In genomic region chr14:47193506-47193905, GRCm38 (mm10) we compare ENCODE assay signal across 28 mouse cellular contexts.
"Had no signal": no experiment of that assay in that cellular context is flagged by ENCODE, and none has a peak within 500 bp of the region (broad histone marks: within the 10 kb centered on the region; RNA-seq: fewer than 3 reads in every experiment).

No protein-coding gene starts in this region.

- H3K4me3 ChIP-seq: heart, embryonic 12.5 days; heart, embryonic 13.5 days; heart, embryonic 15.5 days; hindbrain, embryonic 10.5 days; hindbrain, embryonic 12.5 days; hindbrain, embryonic 13.5 days; hindbrain, embryonic 15.5 days; intestine, embryonic 15.5 days; kidney, embryonic 15.5 days; layer of hippocampus, adult 2 months; left cerebral cortex, adult 2 months had no signal

- H3K27ac ChIP-seq: heart, embryonic 13.5 days; heart, embryonic 15.5 days; hindbrain, embryonic 10.5 days; hindbrain, embryonic 12.5 days; hindbrain, embryonic 13.5 days; hindbrain, embryonic 14.5 days; hindbrain, embryonic 15.5 days; hindbrain, postnatal 0 days; intestine, embryonic 15.5 days; kidney, embryonic 15.5 days; kidney, postnatal 0 days; layer of hippocampus, adult 2 months; left cerebral cortex, adult 2 months had no signal

- DNase-seq: heart, postnatal 10 days; heart, postnatal 14 days; heart, postnatal 36 days; heart, postnatal 4 days; kidney, adult 11 months; kidney, adult 18-20 months; kidney, adult 2 months; kidney, adult 8-10 months; kidney, adult 9 months; kidney, postnatal 10 days; kidney, postnatal 14 days; kidney, postnatal 25 days; layer of hippocampus, adult 9-11 months; layer of hippocampus, postnatal 36 days had no signal
